Mouse (Mus musculus) adrenal gland, postnatal 25 days (tissue): ENCODE data around the gene Bmp2. TPM values are rescaled to one million over a fixed set of nuclear protein-coding genes. Genes with fewer than 3 reads are reported as not detected.

Experiments used
- DNase-seq: peaks from one replicate; pipeline ENCODE4 v3.0.0; 2021; ENCODE audit warnings: mixed read lengths
- microRNA-seq, 2 experiments: library from miRNA; unstranded; fragments of <30 nt; microRNA quantifications; one replicate each; pipeline ENCODE4 v1.2.0; 2021
- total RNA-seq: library from RNA; stranded (reverse); gene quantifications from 2 replicates; pipeline ENCODE4 v1.2.3, GENCODE M21; 2021

Gene Bmp2
- total RNA-seq, 1 experiment from 2014 or later: 18.1 TPM

DNA sequence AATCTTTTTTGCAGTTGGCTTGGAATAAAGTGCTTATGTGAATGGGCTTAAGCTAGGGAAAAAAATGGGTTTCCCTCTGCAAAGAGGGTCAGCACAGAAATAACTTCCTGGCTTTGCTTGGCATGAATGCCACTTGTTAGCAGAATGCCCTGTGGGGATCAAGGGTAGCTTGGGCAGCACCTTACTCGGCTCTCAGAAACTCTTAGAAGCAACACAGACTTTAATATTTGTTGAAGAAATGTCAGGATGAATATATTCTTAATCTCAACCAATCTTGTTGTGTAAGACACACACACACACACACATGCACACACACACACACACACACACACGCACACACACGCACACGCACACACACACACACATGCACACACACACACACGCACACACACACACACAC is 13.5 kb downstream of the Bmp2 start:
- no peak for DNase-seq

DNA sequence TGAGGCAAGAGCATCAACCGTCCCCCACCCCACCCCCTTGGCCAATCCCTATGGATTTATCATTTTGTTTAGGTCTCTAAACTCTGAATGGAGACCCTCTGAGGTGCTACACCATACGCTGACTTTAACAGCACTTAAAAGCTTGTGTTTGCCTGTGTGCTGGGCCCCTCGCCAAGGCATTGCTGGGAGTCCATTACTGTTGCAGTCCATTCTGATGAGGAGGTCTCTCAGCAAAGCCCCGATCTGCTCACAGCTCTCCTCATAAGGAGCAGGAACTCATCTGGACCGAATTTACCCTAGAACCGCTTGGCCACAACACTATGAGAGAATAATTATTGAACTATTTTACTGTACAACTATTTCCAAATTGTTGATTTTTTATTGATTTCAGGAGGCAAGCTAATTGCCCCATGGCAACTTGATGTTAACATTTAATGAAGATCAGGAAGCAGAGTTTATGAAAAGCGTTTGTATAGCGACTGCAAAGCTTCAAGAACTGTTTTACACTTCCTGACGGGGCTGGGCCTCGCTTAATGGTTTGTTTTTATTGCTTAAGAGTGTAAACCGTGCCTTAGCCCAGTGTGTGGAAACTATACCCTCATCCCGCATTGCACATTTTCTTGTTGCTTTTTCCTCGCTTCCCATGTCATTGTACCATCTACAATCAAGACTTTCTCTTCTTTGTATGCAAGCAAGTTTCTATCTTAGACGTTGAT is 14.2 kb downstream of the Bmp2 start:
- DNase-seq: no peak

DNA sequence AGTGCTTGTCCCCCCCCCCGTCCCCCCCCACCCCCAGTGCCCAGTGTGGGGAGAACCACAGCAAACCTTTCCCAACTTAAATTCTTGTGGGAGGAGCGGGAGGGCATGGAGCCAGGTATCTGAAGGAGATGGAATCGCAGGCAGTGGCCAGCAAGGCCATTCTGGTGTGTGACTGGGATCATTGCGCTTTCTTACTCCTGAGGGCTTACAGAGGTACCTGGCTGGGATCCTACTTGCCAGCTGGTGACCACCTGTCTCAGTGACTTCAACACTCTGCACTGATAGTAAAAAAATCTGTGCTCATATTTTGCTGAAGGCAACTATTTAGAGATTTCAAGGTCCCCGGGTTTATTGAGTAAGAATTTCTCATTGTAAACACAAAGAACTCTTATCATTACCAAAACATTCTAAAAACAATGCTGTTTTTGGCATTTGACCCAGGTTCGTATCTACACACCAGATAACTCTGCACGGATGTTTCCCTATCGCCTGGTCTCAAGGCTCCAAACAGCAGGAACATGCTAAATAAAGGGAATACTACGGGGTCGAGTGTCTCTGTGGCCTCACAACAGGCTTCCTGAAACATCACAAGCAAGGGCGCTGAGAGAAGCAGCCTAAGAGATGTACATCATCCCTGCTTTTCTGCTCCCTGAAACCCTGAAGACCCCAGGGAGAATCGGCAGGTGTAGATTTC is 39.8 kb downstream of the Bmp2 start:
- no peak for DNase-seq

Small RNAs within 50 kb of the gene (microRNA-seq; reads per million reads assigned to microRNA genes)
- gene Mir3090: 0.34 to 0.36 reads per million in 2 experiments
